Mouse (Mus musculus): Measurements from ENCODE around the gene Galns. TPM values are rescaled to one million over a fixed set of nuclear protein-coding genes. Genes with fewer than 3 reads are reported as not detected.
A peak's percentile ranks its signal among the peaks of the same experiment; 100 is the strongest.

Gene Galns
- polyA plus RNA-seq, 1 experiment from 2014 or later: 5.2 TPM

- Histone ChIP-seq H3K27me3 (replicated peaks; ENCODE audit: low read depth, poor library complexity, severe bottlenecking) (peaks cover 18% of the 10 kb centered on the region), H3K36me3 (replicated peaks) (no peaks in the 10 kb centered on the region), H3K27ac (replicated peaks) (no peak overlapping the region), H3K4me3 (no peak overlapping the region), H3K4me1 (peaks cover 46% of the 10 kb centered on the region), H3K9me3 (no peaks in the 10 kb centered on the region)
- WGBS: 88% methylated on average over 6 of the region's 6 CpGs
- no peak for DNase-seq (ENCODE audit: low spot score)
Observed at GRCm38 (mm10) chr8:122554786-122555185, 56.5 kb downstream of the Galns start.

GRCm38 (mm10) chr8:122551265-122552051 is 59.8 kb downstream of the Galns start, which contains the start of gene Piezo1:
Piezo1 (minus strand) TSS chr8:122551329.
- peaks cover 56% of the 10 kb centered on the region for H3K4me1 ChIP-seq
- H3K9me3 ChIP-seq: no peaks in the 10 kb centered on the region
- no peaks in the 10 kb centered on the region for H3K36me3 ChIP-seq (replicated peaks)
- 10% methylated on average over 56 of the region's 56 CpGs for WGBS
- H3K4me3 ChIP-seq: peak within 1 kb of the TSS; percentile 69
- peak; percentile 89 for DNase-seq (ENCODE audit: low spot score)
- peak within 1 kb of the TSS; percentile 92 for H3K27ac ChIP-seq (replicated peaks)
- peaks cover 30% of the 10 kb centered on the region for H3K27me3 ChIP-seq (replicated peaks; ENCODE audit: low read depth, poor library complexity, severe bottlenecking)

- Histone ChIP-seq H3K27me3 (replicated peaks; ENCODE audit: low read depth, poor library complexity, severe bottlenecking) (peaks cover 30% of the 10 kb centered on the region), H3K9me3 (no peaks in the 10 kb centered on the region), H3K27ac (replicated peaks) (peak overlapping the region; percentile 92), H3K4me3 (peak overlapping the region; percentile 69), H3K4me1 (peaks cover 58% of the 10 kb centered on the region), H3K36me3 (replicated peaks) (no peaks in the 10 kb centered on the region)
- under 1% methylated on average over 43 of the region's 43 CpGs for WGBS
- DNase-seq (ENCODE audit: low spot score): peak; percentile 82
Observed at GRCm38 (mm10) chr8:122550995-122551264, 60.3 kb downstream of the Galns start.

- H3K4me3 ChIP-seq: peak overlapping the region; percentile 69
- WGBS: 3% methylated on average over 52 of the region's 52 CpGs
- peaks cover 30% of the 10 kb centered on the region for H3K27me3 ChIP-seq (replicated peaks; ENCODE audit: low read depth, poor library complexity, severe bottlenecking)
- DNase-seq (ENCODE audit: low spot score): peak; percentile 79
- H3K27ac ChIP-seq (replicated peaks): peak overlapping the region; percentile 92
- H3K9me3 ChIP-seq: no peaks in the 10 kb centered on the region
- H3K36me3 ChIP-seq (replicated peaks): no peaks in the 10 kb centered on the region
- peaks cover 58% of the 10 kb centered on the region for H3K4me1 ChIP-seq
Observed at GRCm38 (mm10) chr8:122550234-122550994, 60.8 kb downstream of the Galns start.

- Histone ChIP-seq H3K9me3 (no peaks in the 10 kb centered on the region), H3K27ac (replicated peaks) (no peak overlapping the region), H3K4me1 (peaks cover 64% of the 10 kb centered on the region), H3K36me3 (replicated peaks) (0 out of 2 replicates have a peak, but pooled peaks cover 4% of the 10 kb centered on the region), H3K4me3 (peak overlapping the region; percentile 16; the same call in 1 of the 2 replicates), H3K27me3 (replicated peaks; ENCODE audit: low read depth, poor library complexity, severe bottlenecking) (peaks cover 30% of the 10 kb centered on the region)
- DNase-seq (ENCODE audit: low spot score): no peak
- WGBS: 85% methylated on average over 3 of the region's 3 CpGs
Observed at GRCm38 (mm10) chr8:122548891-122549439, 62.3 kb downstream of the Galns start.

GRCm38 (mm10) chr8:122548331-122548730 is 62.9 kb downstream of the Galns start:
- WGBS: 80% methylated on average over 13 of the region's 13 CpGs
- peak overlapping the region; percentile 16; the same call in 1 of the 2 replicates for H3K4me3 ChIP-seq
- no peak overlapping the region for H3K27ac ChIP-seq (replicated peaks)
- H3K4me1 ChIP-seq: peaks cover 66% of the 10 kb centered on the region
- peaks cover 7% of the 10 kb centered on the region for H3K36me3 ChIP-seq (replicated peaks)
- H3K27me3 ChIP-seq (replicated peaks; ENCODE audit: low read depth, poor library complexity, severe bottlenecking): peaks cover 30% of the 10 kb centered on the region
- no peaks in the 10 kb centered on the region for H3K9me3 ChIP-seq
- DNase-seq (ENCODE audit: low spot score): no peak

GRCm38 (mm10) chr8:122547815-122548214 is 63.4 kb downstream of the Galns start:
- peak overlapping the region; percentile 66 for H3K27ac ChIP-seq (replicated peaks)
- 34% methylated on average over 5 of the region's 5 CpGs for WGBS
- H3K4me3 ChIP-seq: peak overlapping the region; percentile 16; the same call in 1 of the 2 replicates
- H3K36me3 ChIP-seq (replicated peaks): peaks cover 12% of the 10 kb centered on the region
- H3K9me3 ChIP-seq: no peaks in the 10 kb centered on the region
- DNase-seq (ENCODE audit: low spot score): no peak
- H3K4me1 ChIP-seq: peaks cover 69% of the 10 kb centered on the region
- peaks cover 30% of the 10 kb centered on the region for H3K27me3 ChIP-seq (replicated peaks; ENCODE audit: low read depth, poor library complexity, severe bottlenecking)

- Histone ChIP-seq H3K9me3 (no peaks in the 10 kb centered on the region), H3K4me3 (peak overlapping the region; percentile 16; the same call in 1 of the 2 replicates), H3K27me3 (replicated peaks; ENCODE audit: low read depth, poor library complexity, severe bottlenecking) (peaks cover 30% of the 10 kb centered on the region), H3K4me1 (peaks cover 71% of the 10 kb centered on the region), H3K27ac (replicated peaks) (peak overlapping the region; percentile 66), H3K36me3 (replicated peaks) (peaks cover 15% of the 10 kb centered on the region)
- DNase-seq (ENCODE audit: low spot score): no peak
- 75% methylated on average over 24 of the region's 24 CpGs for WGBS
Observed at GRCm38 (mm10) chr8:122546811-122547453, 64.3 kb downstream of the Galns start.

GRCm38 (mm10) chr8:122546066-122546755 is 65.1 kb downstream of the Galns start:
- WGBS: 82% methylated on average over 7 of the region's 7 CpGs
- DNase-seq (ENCODE audit: low spot score): no peak
- peaks cover 26% of the 10 kb centered on the region for H3K27me3 ChIP-seq (replicated peaks; ENCODE audit: low read depth, poor library complexity, severe bottlenecking)
- H3K4me1 ChIP-seq: peaks cover 72% of the 10 kb centered on the region
- H3K4me3 ChIP-seq: peak overlapping the region; percentile 16; the same call in 1 of the 2 replicates
- peaks cover 15% of the 10 kb centered on the region for H3K36me3 ChIP-seq (replicated peaks)
- H3K27ac ChIP-seq (replicated peaks): peak overlapping the region; percentile 66
- no peaks in the 10 kb centered on the region for H3K9me3 ChIP-seq

- Histone ChIP-seq H3K36me3 (replicated peaks) (peaks cover 17% of the 10 kb centered on the region), H3K9me3 (no peaks in the 10 kb centered on the region), H3K27ac (replicated peaks) (no peak overlapping the region), H3K27me3 (replicated peaks; ENCODE audit: low read depth, poor library complexity, severe bottlenecking) (peaks cover 7% of the 10 kb centered on the region; the same call in 1 of the 2 replicates), H3K4me3 (no peak overlapping the region), H3K4me1 (peaks cover 54% of the 10 kb centered on the region)
- DNase-seq (ENCODE audit: low spot score): no peak
- WGBS: 86% methylated on average over 8 of the region's 8 CpGs
Observed at GRCm38 (mm10) chr8:122544138-122544537, 67.1 kb downstream of the Galns start.

GRCm38 (mm10) chr8:122538310-122539076 is 72.8 kb downstream of the Galns start:
- H3K4me1 ChIP-seq: peaks cover 40% of the 10 kb centered on the region
- no peak for DNase-seq (ENCODE audit: low spot score)
- no peaks in the 10 kb centered on the region for H3K9me3 ChIP-seq
- H3K4me3 ChIP-seq: no peak overlapping the region
- H3K27me3 ChIP-seq (replicated peaks; ENCODE audit: low read depth, poor library complexity, severe bottlenecking): no peaks in the 10 kb centered on the region
- WGBS: 87% methylated on average over 9 of the region's 9 CpGs
- H3K27ac ChIP-seq (replicated peaks): peak overlapping the region; percentile 62
- peaks cover 16% of the 10 kb centered on the region for H3K36me3 ChIP-seq (replicated peaks)

All from embryonic facial prominence, embryonic 10.5 days (tissue).